Mouse (Mus musculus): ENCODE data around the gene Atmin.

- TF ChIP-seq CTCF (IDR thresholded peaks at IDR 0.05; ENCODE audit: low read depth) (no peak), EP300 (IDR thresholded peaks at IDR 0.05; ENCODE audit: low read depth) (no peak)
Measured at GRCm38 (mm10) chr8:116978052-116978451, 34.9 kb downstream of the Atmin start.

Data from liver, embryonic 14.5 days (tissue).